Mouse (Mus musculus) liver, postnatal 0 days (tissue): Measurements from ENCODE around the gene Gm42715. TPM values are rescaled to one million over a fixed set of nuclear protein-coding genes. Genes with fewer than 3 reads are reported as not detected.

Source experiments
- ATAC-seq: fragments of 200-750 bp; cut with Nextera tagmentation; 2 replicates; pipeline ENCODE4 v1.8.0; 2017; ENCODE audit warnings: mild to moderate bottlenecking, moderate library complexity
- DNase-seq: peaks from one replicate; pipeline ENCODE4 v3.0.0-alpha.2; 2016
- H3K27ac ChIP-seq: fragments of 300-500 bp; sonication (generic); 2 replicates; pipeline ENCODE4 v1.5.1; 2014; ENCODE audit warnings: antibody characterized with exemption, moderate library complexity, mild to moderate bottlenecking, low read depth
- H3K27me3 ChIP-seq: fragments of 300-500 bp; sonication (generic); 2 replicates; pipeline ENCODE4 v1.6.1; 2014; ENCODE audit warnings: low read length, control low read depth, mixed read lengths; ENCODE audit not compliant: insufficient read depth
- H3K36me3 ChIP-seq: fragments of 300-500 bp; sonication (generic); replicated peaks from 2 replicates; pipeline ENCODE4 v1.6.1; 2014; ENCODE audit warnings: mild to moderate bottlenecking, control low read depth, low read length, moderate library complexity, mixed read lengths; ENCODE audit not compliant: insufficient read depth
- H3K4me1 ChIP-seq: fragments of 300-500 bp; sonication (generic); 2 replicates; pipeline ENCODE4 v1.6.1; 2014; ENCODE audit warnings: antibody characterized with exemption, mild to moderate bottlenecking, control low read depth; ENCODE audit not compliant: insufficient read depth
- H3K4me2 ChIP-seq: fragments of 300-500 bp; sonication (generic); 2 replicates; pipeline ENCODE4 v1.6.1; 2014; ENCODE audit warnings: low read depth, mild to moderate bottlenecking, low read length, moderate library complexity, mixed read lengths
- H3K4me3 ChIP-seq: fragments of 300-500 bp; sonication (generic); 2 replicates; pipeline ENCODE4 v1.5.1; 2014; ENCODE audit warnings: low read depth, low read length
- H3K9ac ChIP-seq: fragments of 300-500 bp; sonication (generic); replicated peaks from 2 replicates; pipeline ENCODE4 v1.6.1; 2014; ENCODE audit warnings: mild to moderate bottlenecking, moderate library complexity
- H3K9me3 ChIP-seq: fragments of 300-500 bp; sonication (generic); 2 replicates; pipeline ENCODE4 v1.6.1; 2016; ENCODE audit warnings: mild to moderate bottlenecking, control low read depth, low read length, mixed read lengths
- CTCF ChIP-seq: sonication (generic); IDR thresholded peaks from 2 replicates; pipeline ENCODE4 v1.5.1; 2016; ENCODE audit warnings: antibody characterized with exemption, low read depth
- EP300 ChIP-seq: IDR thresholded peaks from 2 replicates; pipeline ENCODE4 v1.6.1; 2016; ENCODE audit warnings: antibody characterized with exemption, low read depth, mild to moderate bottlenecking
- WGBS: fragments of 180-500 bp; shearing (Covaris S2); extraction: QIAGEN DNeasy Blood & Tissue Kit; methylation state at CpG from one replicate; pipeline ENCODE4 v1.1.7; 2014; ENCODE audit not compliant: insufficient replicate concordance; 5-methylcytosine and 5-hydroxymethylcytosine counted together
- polyA plus RNA-seq: library from polyadenylated mRNA; unstranded; fragments of >200 nt; fragmentation: Nextera tagmentation; extraction: Ambion mirVana; gene quantifications from 2 replicates; pipeline ENCODE4 v1.2.1, GENCODE M21; 2015

The Gm42715 gene
- polyA plus RNA-seq, 1 experiment from 2014 or later, result 4.1 TPM

GRCm38 (mm10) chr7:127587196-127587595 is 67.8 kb downstream of the Gm42715 start:
- Histone ChIP-seq H3K36me3 (peaks cover 43% of the 10 kb centered on the region), H3K27me3 (no peaks in the 10 kb centered on the region), H3K4me3 (peak overlapping the region; percentile 99), H3K27ac (no peak overlapping the region), H3K4me2 (peak overlapping the region; percentile 90), H3K9ac (no peak overlapping the region), H3K9me3 (no peaks in the 10 kb centered on the region), H3K4me1 (peaks cover 16% of the 10 kb centered on the region)
- no peak for ATAC-seq
- 67% methylated on average over 5 of the region's 5 CpGs for WGBS
- TF ChIP-seq CTCF (no peak), EP300 (no peak)
- no peak for DNase-seq

GRCm38 (mm10) chr7:127588011-127588871 is 68.9 kb downstream of the Gm42715 start, which contains the start of the genes Ccdc189 and Rnf40:
Ccdc189 (minus strand) TSS chr7:127588595.
Rnf40 (plus strand) TSS chr7:127588767.
- peak within 1 kb of the TSS; percentile 90 for H3K4me2 ChIP-seq
- H3K4me1 ChIP-seq, result peaks cover 16% of the 10 kb centered on the region
- H3K4me3 ChIP-seq, result peak within 1 kb of the TSS; percentile 99
- H3K36me3 ChIP-seq, result peaks cover 42% of the 10 kb centered on the region
- no peaks in the 10 kb centered on the region for H3K27me3 ChIP-seq
- H3K9ac ChIP-seq, result peak within 1 kb of the TSS; percentile 94
- no peaks in the 10 kb centered on the region for H3K9me3 ChIP-seq
- H3K27ac ChIP-seq, result peak within 1 kb of the TSS; percentile 73
- DNase-seq (peak; percentile 94), ATAC-seq (peak; percentile 94)
- WGBS, result 2% methylated on average over 50 of the region's 50 CpGs
- TF ChIP-seq CTCF (no peak), EP300 (no peak; the same call in 1 of the 2 replicates)

GRCm38 (mm10) chr7:127588901-127589300 is 69.5 kb downstream of the Gm42715 start:
- H3K36me3 ChIP-seq, result peaks cover 42% of the 10 kb centered on the region

GRCm38 (mm10) chr7:127589637-127590036 is 70.3 kb downstream of the Gm42715 start:
- Histone ChIP-seq H3K27ac (no peak overlapping the region), H3K36me3 (peaks cover 44% of the 10 kb centered on the region), H3K4me1 (peaks cover 16% of the 10 kb centered on the region), H3K4me2 (peak overlapping the region; percentile 90), H3K4me3 (peak overlapping the region; percentile 99), H3K9me3 (no peaks in the 10 kb centered on the region), H3K9ac (peak overlapping the region; percentile 94), H3K27me3 (no peaks in the 10 kb centered on the region)
- WGBS, result 87% methylated on average over 9 of the region's 9 CpGs
- ATAC-seq (no peak), DNase-seq (no peak)
- TF ChIP-seq EP300, result no peak

More at GRCm38 (mm10) chr7:127588901-127589300, 69.5 kb downstream of the Gm42715 start:
- H3K4me3 ChIP-seq, result peak overlapping the region; percentile 99
- H3K4me2 ChIP-seq, result peak overlapping the region; percentile 90
- H3K9me3 ChIP-seq, result no peaks in the 10 kb centered on the region
- peak overlapping the region; percentile 94 for H3K9ac ChIP-seq
- peak; percentile 17 for ATAC-seq
- no peak for DNase-seq
- H3K27ac ChIP-seq, result peak overlapping the region; percentile 73
- peaks cover 16% of the 10 kb centered on the region for H3K4me1 ChIP-seq
- no peaks in the 10 kb centered on the region for H3K27me3 ChIP-seq
- TF ChIP-seq CTCF (no peak), EP300 (no peak)
- 4% methylated on average over 29 of the region's 29 CpGs for WGBS

GRCm38 (mm10) chr7:127591108-127591507 is 71.7 kb downstream of the Gm42715 start:
- 89% methylated on average over 10 of the region's 10 CpGs for WGBS
- Histone ChIP-seq H3K27me3 (no peaks in the 10 kb centered on the region), H3K4me1 (peaks cover 12% of the 10 kb centered on the region), H3K9ac (no peak overlapping the region), H3K27ac (no peak overlapping the region), H3K4me2 (no peak overlapping the region), H3K4me3 (no peak overlapping the region), H3K36me3 (peaks cover 56% of the 10 kb centered on the region), H3K9me3 (no peaks in the 10 kb centered on the region)
- TF ChIP-seq CTCF (no peak), EP300 (no peak)
- ATAC-seq, result no peak
- no peak for DNase-seq

GRCm38 (mm10) chr7:127592575-127592974 is 73.2 kb downstream of the Gm42715 start:
- Histone ChIP-seq H3K27me3 (no peaks in the 10 kb centered on the region), H3K4me3 (no peak overlapping the region), H3K9ac (no peak overlapping the region), H3K4me1 (peaks cover 8% of the 10 kb centered on the region), H3K36me3 (peaks cover 71% of the 10 kb centered on the region), H3K9me3 (no peaks in the 10 kb centered on the region), H3K27ac (no peak overlapping the region), H3K4me2 (no peak overlapping the region)
- no peak for TF ChIP-seq EP300
- TF ChIP-seq CTCF, result no peak
- WGBS, result 87% methylated on average over 14 of the region's 14 CpGs
- no peak for DNase-seq
- ATAC-seq, result no peak
